Mouse (Mus musculus) lung, postnatal 0 days (tissue): Measurements from ENCODE around the gene Fto. TPM values are rescaled to one million over a fixed set of nuclear protein-coding genes. Genes with fewer than 3 reads are reported as not detected.

Experiments used
- ATAC-seq: fragments of 200-750 bp; cut with Nextera tagmentation; 2 replicates; pipeline ENCODE4 v1.8.0; 2017; ENCODE audit warnings: moderate library complexity
- DNase-seq: peaks from one replicate; pipeline ENCODE4 v3.0.0-alpha.2; 2016; ENCODE audit warnings: low spot score
- H3K27ac ChIP-seq: fragments of 300-500 bp; sonication (generic); 2 replicates; pipeline ENCODE4 v1.5.1; 2014; ENCODE audit warnings: antibody characterized with exemption, mild to moderate bottlenecking, low read length, mixed read lengths
- H3K27me3 ChIP-seq: fragments of 300-500 bp; sonication (generic); replicated peaks from 2 replicates; pipeline ENCODE4 v1.6.1; 2014; ENCODE audit warnings: low read length, mixed read lengths; ENCODE audit not compliant: insufficient read depth
- H3K36me3 ChIP-seq: fragments of 300-500 bp; sonication (generic); 2 replicates; pipeline ENCODE4 v1.6.1; 2014; ENCODE audit warnings: low read length, mixed read lengths; ENCODE audit not compliant: insufficient read depth
- H3K4me1 ChIP-seq: fragments of 300-500 bp; sonication (generic); 2 replicates; pipeline ENCODE4 v1.6.1; 2014; ENCODE audit warnings: antibody characterized with exemption, low read depth, low read length, mixed read lengths; ENCODE audit not compliant: insufficient read depth
- H3K4me2 ChIP-seq: fragments of 300-500 bp; sonication (generic); replicated peaks from 2 replicates; pipeline ENCODE4 v1.6.1; 2014; ENCODE audit warnings: low read depth, mild to moderate bottlenecking, low read length, moderate library complexity, mixed read lengths
- H3K4me3 ChIP-seq: fragments of 300-500 bp; sonication (generic); 2 replicates; pipeline ENCODE4 v1.5.1; 2014; ENCODE audit warnings: low read depth, low read length
- H3K9ac ChIP-seq: fragments of 300-500 bp; sonication (generic); replicated peaks from 2 replicates; pipeline ENCODE4 v1.6.1; 2014; ENCODE audit warnings: low read depth, mild to moderate bottlenecking
- H3K9me3 ChIP-seq: fragments of 300-500 bp; sonication (generic); 2 replicates; pipeline ENCODE4 v1.6.1; 2016; ENCODE audit warnings: low read length, mixed read lengths
- CTCF ChIP-seq: IDR thresholded peaks from 2 replicates; pipeline ENCODE4 v1.5.1; 2016; ENCODE audit warnings: antibody characterized with exemption, mild to moderate bottlenecking
- EP300 ChIP-seq: IDR thresholded peaks from 2 replicates; pipeline ENCODE4 v1.6.1; 2016; ENCODE audit warnings: antibody characterized with exemption, mild to moderate bottlenecking, control low read depth
- WGBS: fragments of 180-500 bp; shearing (Covaris S2); extraction: QIAGEN DNeasy Blood & Tissue Kit; methylation state at CpG from one replicate; pipeline ENCODE4 v1.1.7; 2014; 5-methylcytosine and 5-hydroxymethylcytosine counted together
- polyA plus RNA-seq: library from polyadenylated mRNA; unstranded; fragments of >200 nt; fragmentation: Nextera tagmentation; extraction: Ambion mirVana; gene quantifications from 2 replicates; pipeline ENCODE4 v1.2.1, GENCODE M21; 2015

Gene Fto
- polyA plus RNA-seq, 1 experiment from 2014 or later: 29.8 TPM

DNA sequence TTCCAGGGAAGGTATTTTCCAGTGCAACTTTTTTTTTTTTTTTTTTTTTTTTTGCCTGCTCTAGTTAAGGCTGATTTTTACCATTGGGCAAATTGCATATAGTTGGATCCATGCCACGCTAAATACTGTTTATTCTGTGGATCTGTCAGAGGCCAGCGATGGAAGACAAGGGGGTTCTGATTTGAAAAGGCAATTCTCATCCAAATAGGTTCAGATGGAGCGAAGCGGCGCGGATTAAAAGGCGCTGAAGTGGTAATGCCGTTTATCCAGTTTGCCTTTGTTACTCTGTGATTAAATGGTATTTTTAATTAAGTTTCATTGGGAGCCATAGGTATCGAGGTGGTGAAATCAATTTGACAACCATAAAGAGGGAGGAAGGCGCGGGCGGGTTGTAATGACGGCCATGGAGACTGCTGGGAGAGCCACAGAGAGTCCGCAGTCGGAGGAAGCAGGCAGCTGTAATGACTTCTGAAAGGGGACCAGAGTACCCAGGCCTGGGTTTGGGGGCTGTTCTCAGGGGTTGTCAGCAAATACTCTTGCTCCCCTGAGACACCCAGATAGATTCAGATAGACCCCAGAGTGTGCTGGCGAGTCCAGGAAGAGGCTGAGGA, 356.2 kb downstream of the Fto start:
- TF ChIP-seq EP300 (no peak), CTCF (no peak)
- 91% methylated on average over 16 of the region's 16 CpGs for WGBS
- no peak for DNase-seq
- Histone ChIP-seq H3K4me3 (no peak overlapping the region), H3K27me3 (no peaks in the 10 kb centered on the region), H3K9ac (no peak overlapping the region), H3K9me3 (no peaks in the 10 kb centered on the region), H3K36me3 (no peaks in the 10 kb centered on the region; the same call in 1 of the 2 replicates), H3K27ac (no peak overlapping the region), H3K4me1 (no peaks in the 10 kb centered on the region), H3K4me2 (no peak overlapping the region)
- ATAC-seq: no peak

DNA sequence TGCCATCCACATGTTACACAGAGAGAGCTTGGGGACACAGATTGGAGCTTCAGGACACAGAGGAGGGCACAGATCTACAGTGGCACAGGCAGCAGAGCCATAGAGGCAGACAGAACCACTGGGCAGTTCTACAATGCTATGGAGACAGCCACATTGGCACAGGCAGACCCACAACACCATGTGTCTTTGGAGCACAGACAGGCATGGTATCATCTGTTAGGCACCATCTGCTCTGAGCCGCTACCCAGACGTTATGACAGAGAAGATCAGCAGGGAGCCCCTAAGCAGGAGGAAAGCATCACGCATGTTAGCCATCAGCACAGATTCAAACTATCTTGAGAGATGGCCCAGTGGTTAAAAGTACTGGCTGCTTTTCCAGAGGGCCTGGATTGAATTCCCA, 363.6 kb downstream of the Fto start:
- no peaks in the 10 kb centered on the region for H3K9me3 ChIP-seq
- no peak overlapping the region for H3K4me3 ChIP-seq
- no peak overlapping the region for H3K4me2 ChIP-seq
- H3K4me1 ChIP-seq: no peaks in the 10 kb centered on the region
- TF ChIP-seq CTCF: no peak
- TF ChIP-seq EP300: no peak
- no peak overlapping the region for H3K27ac ChIP-seq
- no peaks in the 10 kb centered on the region for H3K27me3 ChIP-seq
- no peak overlapping the region for H3K9ac ChIP-seq
- H3K36me3 ChIP-seq: no peaks in the 10 kb centered on the region
- ATAC-seq (no peak), DNase-seq (no peak)
- 84% methylated on average over 3 of the region's 3 CpGs for WGBS

DNA sequence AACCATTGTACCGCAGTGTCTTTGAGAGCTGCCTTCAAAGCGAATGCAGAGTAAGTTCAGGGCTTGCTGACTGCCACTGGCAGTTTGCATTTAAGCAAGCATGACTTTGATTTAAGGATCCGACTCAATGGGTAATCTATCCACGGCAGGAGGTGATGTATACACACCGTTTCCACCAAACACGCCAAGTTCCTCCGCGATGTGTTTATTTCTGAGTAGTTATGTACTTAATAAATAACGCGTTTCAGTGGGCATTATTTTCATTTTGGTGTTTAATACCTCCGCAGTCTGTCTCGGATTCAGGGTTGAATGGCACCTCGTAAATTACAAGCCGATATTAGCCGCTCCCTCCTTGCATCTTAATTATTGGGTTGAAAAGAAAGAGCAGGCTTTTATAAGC, 366.1 kb downstream of the Fto start:
- Histone ChIP-seq H3K9ac (no peak overlapping the region), H3K9me3 (no peaks in the 10 kb centered on the region), H3K27me3 (no peaks in the 10 kb centered on the region), H3K4me3 (no peak overlapping the region), H3K4me2 (no peak overlapping the region), H3K36me3 (no peaks in the 10 kb centered on the region), H3K27ac (no peak overlapping the region), H3K4me1 (no peaks in the 10 kb centered on the region)
- no peak for ATAC-seq
- TF ChIP-seq EP300 (no peak), CTCF (no peak)
- no peak for DNase-seq
- WGBS: 70% methylated on average over 15 of the region's 15 CpGs

DNA sequence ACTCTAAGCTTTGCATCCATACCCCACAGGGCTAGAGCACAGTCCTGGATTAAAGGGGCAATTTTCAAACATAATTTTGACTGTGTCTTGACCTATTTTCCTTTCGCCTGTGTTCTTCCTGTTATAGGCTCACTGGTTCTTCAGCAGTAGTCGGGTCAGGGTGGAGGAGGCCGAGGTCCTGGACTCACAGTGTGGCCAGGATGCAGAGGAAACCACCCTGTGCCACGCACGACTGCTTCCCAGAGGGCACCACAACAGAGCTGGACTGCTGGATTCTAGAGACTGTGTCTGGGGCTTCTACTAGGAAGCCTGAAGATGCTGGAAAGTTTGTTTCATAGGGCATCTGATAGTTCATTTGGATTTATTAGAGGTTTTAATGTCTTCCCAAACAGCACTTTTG, 366.8 kb downstream of the Fto start:
- ATAC-seq: no peak
- no peak overlapping the region for H3K4me2 ChIP-seq

DNA sequence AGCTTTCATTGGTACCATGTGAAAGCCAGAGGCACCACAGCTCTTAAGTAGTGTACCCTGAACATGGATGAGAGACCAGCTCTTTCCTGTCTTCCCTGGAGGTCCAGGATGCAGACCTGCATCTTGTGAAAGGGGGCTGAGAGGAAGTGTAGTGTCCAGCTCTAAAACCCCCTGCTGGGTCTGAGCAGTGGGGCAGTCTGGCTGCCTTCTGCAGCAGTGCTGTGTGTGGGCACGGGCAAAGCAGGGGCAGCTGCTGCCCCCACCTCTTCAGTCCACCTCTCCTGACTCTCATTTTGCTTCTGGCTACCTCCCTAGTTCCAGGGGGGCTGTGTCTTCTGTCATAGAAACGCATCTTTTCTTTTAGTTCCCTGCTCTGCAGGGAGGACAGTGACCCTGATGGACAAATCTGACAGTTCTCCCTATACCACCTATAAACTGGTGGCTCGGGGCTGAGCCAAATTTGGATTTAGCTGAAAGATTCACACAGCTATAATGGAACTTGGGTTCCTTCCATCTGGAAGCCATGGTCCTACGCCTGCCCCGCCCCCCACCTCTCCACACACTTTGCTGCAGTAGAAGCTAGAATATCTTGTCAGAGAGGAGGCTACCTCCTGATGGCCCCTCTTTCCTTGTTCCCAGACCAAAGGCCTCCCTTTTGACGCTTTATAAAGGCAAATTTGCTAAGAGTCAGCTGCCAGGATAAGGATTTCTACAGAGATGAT, 371.4 kb downstream of the Fto start:
- ATAC-seq (no peak), DNase-seq (no peak)
- Histone ChIP-seq H3K4me2 (no peak overlapping the region), H3K9me3 (no peaks in the 10 kb centered on the region), H3K36me3 (no peaks in the 10 kb centered on the region), H3K27me3 (no peaks in the 10 kb centered on the region), H3K9ac (no peak overlapping the region), H3K4me1 (no peaks in the 10 kb centered on the region), H3K4me3 (no peak overlapping the region), H3K27ac (no peak overlapping the region)
- WGBS: 62% methylated on average over 6 of the region's 6 CpGs
- TF ChIP-seq CTCF: no peak
- no peak for TF ChIP-seq EP300

More for the DNA sequence above, 366.8 kb downstream of the Fto start:
- Histone ChIP-seq H3K4me1 (no peaks in the 10 kb centered on the region), H3K9ac (no peak overlapping the region), H3K27ac (no peak overlapping the region), H3K27me3 (no peaks in the 10 kb centered on the region), H3K4me3 (no peak overlapping the region), H3K9me3 (no peaks in the 10 kb centered on the region), H3K36me3 (no peaks in the 10 kb centered on the region)
- DNase-seq: no peak
- 76% methylated on average over 5 of the region's 5 CpGs for WGBS
- TF ChIP-seq EP300 (no peak), CTCF (no peak)

DNA sequence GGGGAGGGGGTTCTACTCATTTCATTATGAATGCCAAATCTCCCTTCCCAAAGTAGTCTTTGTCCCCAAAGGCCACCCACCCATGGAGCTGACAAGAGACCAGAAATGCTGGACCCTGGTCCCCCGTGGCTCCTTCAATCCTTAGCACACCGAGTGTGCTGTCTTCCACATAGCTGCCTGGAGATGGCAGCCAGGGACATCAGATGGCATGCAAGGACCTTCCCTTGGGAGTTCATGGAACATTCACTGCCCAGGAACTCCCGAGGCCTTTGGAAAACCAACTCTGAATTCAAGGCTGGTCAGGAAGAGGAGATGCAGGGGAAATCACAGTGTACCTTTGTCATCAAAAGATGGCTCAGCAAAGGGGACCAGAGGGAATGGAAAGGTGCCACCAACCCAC, 372.1 kb downstream of the Fto start:
- Histone ChIP-seq H3K9me3 (no peaks in the 10 kb centered on the region), H3K27ac (no peak overlapping the region), H3K4me3 (no peak overlapping the region), H3K36me3 (no peaks in the 10 kb centered on the region), H3K4me1 (no peaks in the 10 kb centered on the region), H3K9ac (no peak overlapping the region), H3K27me3 (no peaks in the 10 kb centered on the region), H3K4me2 (no peak overlapping the region)
- WGBS: 49% methylated on average over 3 of the region's 3 CpGs
- TF ChIP-seq CTCF (peak; percentile 48), EP300 (no peak)
- DNase-seq: no peak
- ATAC-seq: no peak
